Mouse (Mus musculus) liver, embryonic 15.5 days (tissue): ENCODE results near the gene Uvrag. TPM values are rescaled to one million over a fixed set of nuclear protein-coding genes. Genes with fewer than 3 reads are reported as not detected.
A peak's percentile ranks its signal among the peaks of the same experiment; 100 is the strongest.

ENCODE experiments used
- ATAC-seq: fragments of 200-750 bp; cut with Nextera tagmentation; 2 replicates; pipeline ENCODE4 v1.8.0; 2017; ENCODE audit warnings: moderate number of reproducible peaks, mild to moderate bottlenecking, moderate library complexity; ENCODE audit not compliant: insufficient read depth
- H3K27ac ChIP-seq: fragments of 300-500 bp; sonication (generic); replicated peaks from 2 replicates; pipeline ENCODE4 v1.5.1; 2015; ENCODE audit warnings: mild to moderate bottlenecking, inconsistent platforms
- H3K27me3 ChIP-seq: fragments of 300-500 bp; sonication (generic); 2 replicates; pipeline ENCODE4 v1.6.1; 2015; ENCODE audit warnings: mild to moderate bottlenecking, inconsistent platforms
- H3K36me3 ChIP-seq: fragments of 300-500 bp; sonication (generic); replicated peaks from 2 replicates; pipeline ENCODE4 v1.6.1; 2015; ENCODE audit warnings: moderate library complexity, mild to moderate bottlenecking, inconsistent platforms
- H3K4me1 ChIP-seq: fragments of 300-500 bp; sonication (generic); replicated peaks from 2 replicates; pipeline ENCODE4 v1.6.1; 2015; ENCODE audit warnings: inconsistent platforms
- H3K4me2 ChIP-seq: fragments of 300-500 bp; sonication (generic); 2 replicates; pipeline ENCODE4 v1.6.1; 2015; ENCODE audit warnings: moderate library complexity, mild to moderate bottlenecking, inconsistent platforms
- H3K4me3 ChIP-seq: fragments of 300-500 bp; sonication (generic); replicated peaks from 2 replicates; pipeline ENCODE4 v1.5.1; 2015; ENCODE audit warnings: mild to moderate bottlenecking, inconsistent platforms
- H3K9ac ChIP-seq: fragments of 300-500 bp; sonication (generic); 2 replicates; pipeline ENCODE4 v1.6.1; 2015; ENCODE audit warnings: moderate library complexity, mild to moderate bottlenecking, inconsistent platforms
- H3K9me3 ChIP-seq: fragments of 300-500 bp; sonication (generic); replicated peaks from 2 replicates; pipeline ENCODE4 v1.6.1; 2016; ENCODE audit warnings: inconsistent platforms
- WGBS: fragments of 180-500 bp; shearing (Covaris S2); methylation state at CpG from one replicate; pipeline ENCODE4 v1.1.7; 2015; ENCODE audit warnings: mixed read lengths; ENCODE audit not compliant: insufficient replicate concordance; 5-methylcytosine and 5-hydroxymethylcytosine counted together
- polyA plus RNA-seq: library from polyadenylated mRNA; unstranded; fragments of >200 nt; fragmentation: Nextera tagmentation; extraction: Ambion mirVana; gene quantifications from 2 replicates; pipeline ENCODE4 v1.2.1, GENCODE M21; 2015

Uvrag gene
- polyA plus RNA-seq, 1 experiment from 2014 or later: 8.3 TPM

DNA sequence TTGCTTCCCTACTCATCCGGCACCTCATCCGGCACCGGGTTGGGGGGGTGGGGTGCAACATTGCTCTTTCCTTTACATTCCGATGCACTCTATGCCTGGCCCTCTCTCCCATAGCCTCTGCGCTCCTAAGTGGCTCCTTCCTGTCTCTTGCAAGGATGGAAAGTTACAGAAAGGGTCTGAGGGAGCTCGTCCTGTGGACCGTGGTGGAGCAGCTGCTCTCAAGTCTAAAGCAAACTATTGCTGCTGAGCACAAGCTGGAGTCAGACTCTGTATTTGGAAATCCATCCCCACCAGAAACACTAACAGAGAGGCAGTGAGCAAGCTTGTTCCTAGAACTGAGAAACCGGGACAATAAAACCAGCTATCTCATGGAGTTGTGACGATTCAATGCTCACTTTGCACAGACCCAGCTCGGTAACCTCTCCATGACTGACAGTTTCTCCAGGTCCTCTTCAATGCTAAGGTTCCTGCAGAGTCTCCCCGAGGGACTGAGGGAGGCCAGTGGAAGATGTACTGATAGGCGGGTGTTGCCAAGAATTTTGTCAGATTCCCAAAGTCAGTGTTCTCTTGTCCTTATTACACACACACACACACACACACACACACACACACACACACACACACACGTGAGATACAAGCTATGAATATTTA is 975 bp downstream of the Uvrag start:
- under 1% methylated on average over 13 of the region's 13 CpGs for WGBS
- Histone ChIP-seq H3K9ac (peak overlapping the region; percentile 77), H3K4me3 (peak overlapping the region; percentile 86), H3K4me1 (peaks cover 46% of the 10 kb centered on the region), H3K4me2 (peak overlapping the region; percentile 92), H3K27ac (peak overlapping the region; percentile 81), H3K27me3 (no peaks in the 10 kb centered on the region), H3K36me3 (no peaks in the 10 kb centered on the region), H3K9me3 (no peaks in the 10 kb centered on the region)
- no peak for ATAC-seq

DNA sequence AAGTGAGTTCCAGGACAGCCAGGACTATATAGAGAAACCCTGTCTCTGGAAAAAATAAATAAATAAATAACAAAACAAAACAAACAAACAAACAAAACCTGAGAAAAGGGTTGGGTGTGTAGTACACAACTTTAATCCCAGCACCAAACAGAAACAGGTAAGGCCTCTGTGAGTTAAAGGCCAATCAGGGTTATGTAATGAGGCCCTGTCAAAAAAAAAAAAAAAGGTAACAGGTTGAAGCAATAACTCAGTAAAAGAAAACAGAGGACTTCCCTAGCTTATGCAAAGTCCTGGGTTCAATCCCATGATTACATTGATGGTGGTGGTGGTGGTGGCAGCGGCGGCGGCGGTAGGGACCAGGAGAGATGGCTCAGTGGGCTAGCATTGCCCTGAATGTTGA is 3.4 kb downstream of the Uvrag start:
- Histone ChIP-seq H3K27ac (no peak overlapping the region), H3K4me3 (no peak overlapping the region), H3K4me2 (no peak overlapping the region), H3K9ac (no peak overlapping the region), H3K27me3 (no peaks in the 10 kb centered on the region), H3K36me3 (0 out of 2 replicates have a peak, but pooled peaks cover 3% of the 10 kb centered on the region), H3K9me3 (no peaks in the 10 kb centered on the region), H3K4me1 (peaks cover 50% of the 10 kb centered on the region)
- WGBS: 85% methylated on average over 4 of the region's 4 CpGs
- ATAC-seq: no peak

DNA sequence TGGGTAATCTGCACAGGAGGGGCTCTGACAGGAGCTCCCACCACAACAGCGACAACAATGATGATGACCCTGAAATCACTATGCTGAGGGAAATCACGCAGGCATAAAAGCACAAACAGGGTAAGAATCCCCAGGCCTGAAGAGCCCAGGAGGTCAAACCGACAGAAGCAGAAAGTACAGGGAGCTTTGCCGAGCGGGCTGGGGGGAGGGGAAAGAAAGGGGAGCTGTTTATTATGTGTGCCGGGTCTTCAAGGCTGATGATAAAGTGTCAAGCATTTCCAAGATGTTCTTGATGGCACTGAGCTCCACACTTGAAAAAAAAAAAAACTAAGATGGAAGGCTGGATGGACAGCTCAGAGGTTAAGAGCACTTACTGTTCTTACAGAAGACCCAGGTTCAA is 4.2 kb downstream of the Uvrag start:
- Histone ChIP-seq H3K9me3 (no peaks in the 10 kb centered on the region), H3K4me3 (no peak overlapping the region), H3K36me3 (0 out of 2 replicates have a peak, but pooled peaks cover 3% of the 10 kb centered on the region), H3K4me2 (no peak overlapping the region), H3K4me1 (peaks cover 46% of the 10 kb centered on the region), H3K27ac (no peak overlapping the region), H3K27me3 (no peaks in the 10 kb centered on the region), H3K9ac (no peak overlapping the region)
- 68% methylated on average over 6 of the region's 6 CpGs for WGBS
- ATAC-seq: no peak

DNA sequence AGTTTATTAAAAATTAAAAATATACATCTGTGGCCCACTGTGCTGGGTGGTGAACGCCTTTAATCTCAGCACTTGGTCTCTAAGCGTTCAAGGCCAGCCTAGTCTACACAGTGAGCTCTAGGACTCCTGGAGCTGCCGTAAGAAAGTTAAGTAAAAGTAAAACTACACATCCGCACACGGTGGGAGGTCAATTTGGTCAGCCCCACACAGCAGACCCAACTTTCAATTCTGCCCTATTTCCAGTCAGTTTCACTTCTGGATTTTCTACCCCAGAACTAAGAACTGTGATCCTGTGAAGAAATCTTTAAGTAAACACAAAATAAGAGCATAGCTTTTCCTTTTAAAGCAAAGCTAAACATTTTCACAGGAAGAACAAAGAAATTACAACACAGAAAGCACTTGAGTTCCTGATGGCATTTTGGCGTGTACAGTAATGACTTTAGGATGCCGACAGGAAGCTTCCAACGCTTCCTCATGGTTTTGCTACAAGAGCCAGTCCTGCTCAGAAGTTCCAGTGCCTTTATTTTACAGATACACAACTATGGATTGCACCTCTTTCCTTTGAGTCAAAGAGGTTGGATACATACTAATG is 7.0 kb downstream of the Uvrag start:
- H3K4me2 ChIP-seq: no peak overlapping the region; the same call in 1 of the 2 replicates
- 66% methylated on average over 8 of the region's 8 CpGs for WGBS
- H3K9me3 ChIP-seq: no peaks in the 10 kb centered on the region
- peaks cover 43% of the 10 kb centered on the region for H3K4me1 ChIP-seq
- no peak overlapping the region for H3K9ac ChIP-seq
- no peaks in the 10 kb centered on the region for H3K27me3 ChIP-seq
- H3K27ac ChIP-seq: no peak overlapping the region
- H3K36me3 ChIP-seq: 0 out of 2 replicates have a peak, but pooled peaks cover 3% of the 10 kb centered on the region
- ATAC-seq: no peak
- H3K4me3 ChIP-seq: no peak overlapping the region

DNA sequence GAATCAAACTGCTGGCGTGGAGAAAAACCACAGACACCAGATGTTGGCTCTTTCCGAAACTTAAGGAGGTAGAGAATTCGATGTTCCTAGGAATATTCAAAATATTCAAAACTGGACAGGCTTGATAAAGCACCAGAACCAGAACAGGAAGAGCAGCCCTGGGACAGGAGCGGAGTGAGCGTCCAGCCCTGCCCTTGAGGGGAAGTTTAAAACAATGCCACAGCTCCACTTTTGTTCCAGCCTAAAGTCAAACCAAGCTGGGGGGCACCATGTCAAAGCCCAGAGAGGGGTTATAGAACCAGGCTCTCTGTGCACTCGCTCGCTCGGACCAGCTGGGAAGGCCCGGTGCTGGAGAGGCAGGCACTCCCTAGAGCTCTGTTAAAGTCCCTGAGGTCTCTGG is 8.3 kb downstream of the Uvrag start:
- no peaks in the 10 kb centered on the region for H3K27me3 ChIP-seq
- peak overlapping the region; percentile 13; the same call in 1 of the 2 replicates for H3K4me2 ChIP-seq
- peak overlapping the region; percentile 65 for H3K27ac ChIP-seq
- H3K4me3 ChIP-seq: no peak overlapping the region
- H3K9ac ChIP-seq: no peak overlapping the region
- WGBS: 54% methylated on average over 9 of the region's 9 CpGs
- no peak for ATAC-seq
- peaks cover 52% of the 10 kb centered on the region for H3K4me1 ChIP-seq
- 0 out of 2 replicates have a peak, but pooled peaks cover 3% of the 10 kb centered on the region for H3K36me3 ChIP-seq
- H3K9me3 ChIP-seq: no peaks in the 10 kb centered on the region

DNA sequence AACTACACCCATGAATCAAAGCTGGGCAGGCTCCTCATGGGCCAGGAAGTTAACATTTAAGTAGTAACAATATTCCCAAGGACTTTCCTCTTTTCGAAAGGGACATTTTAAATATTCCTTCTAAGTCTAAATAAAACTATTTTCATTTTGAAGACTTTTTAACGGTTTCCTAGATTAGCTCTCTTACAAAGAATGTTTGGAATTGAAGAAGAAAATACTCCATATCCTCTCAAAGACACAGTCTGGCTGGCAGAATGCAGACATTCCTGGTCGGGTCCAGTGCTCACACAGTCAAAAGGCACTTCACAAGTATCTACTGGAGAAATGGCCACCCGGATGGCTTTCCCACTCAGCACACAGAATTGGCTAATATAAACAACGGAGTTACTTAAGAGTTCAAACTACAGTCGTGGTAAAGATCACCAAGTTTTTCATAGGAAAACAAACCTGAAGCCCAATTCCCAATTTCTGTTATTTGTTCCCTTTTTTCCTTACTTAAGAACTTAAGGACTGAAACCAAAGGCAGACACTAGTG is 9.1 kb downstream of the Uvrag start:
- peaks cover 54% of the 10 kb centered on the region for H3K4me1 ChIP-seq
- H3K36me3 ChIP-seq: 0 out of 2 replicates have a peak, but pooled peaks cover 3% of the 10 kb centered on the region
- H3K4me3 ChIP-seq: no peak overlapping the region
- H3K27ac ChIP-seq: peak overlapping the region; percentile 65
- H3K4me2 ChIP-seq: no peak overlapping the region
- H3K9me3 ChIP-seq: no peaks in the 10 kb centered on the region
- no peaks in the 10 kb centered on the region for H3K27me3 ChIP-seq
- ATAC-seq: no peak
- 47% methylated on average over 6 of the region's 6 CpGs for WGBS
- no peak overlapping the region for H3K9ac ChIP-seq

DNA sequence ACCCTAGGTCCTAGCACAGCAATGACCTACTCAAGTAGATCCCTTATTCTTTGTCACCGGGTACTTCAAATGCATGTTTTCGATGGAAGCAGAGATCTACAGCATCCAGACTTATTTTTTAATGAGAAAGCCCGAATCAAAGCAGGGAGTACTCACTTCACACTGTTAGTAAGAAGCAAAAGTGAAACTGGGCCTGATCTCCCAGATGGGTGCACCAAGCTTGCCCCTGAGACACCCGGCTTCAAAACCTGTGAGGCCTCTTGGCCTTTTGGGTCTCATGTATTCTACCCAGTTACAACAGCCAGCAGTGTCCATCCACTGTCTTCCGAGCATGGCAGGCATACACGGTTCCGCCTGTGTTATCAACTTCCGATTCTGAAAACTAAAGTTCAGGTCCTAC is 12.0 kb downstream of the Uvrag start:
- no peaks in the 10 kb centered on the region for H3K9me3 ChIP-seq
- no peak overlapping the region for H3K4me3 ChIP-seq
- 62% methylated on average over 8 of the region's 8 CpGs for WGBS
- H3K9ac ChIP-seq: no peak overlapping the region
- no peak overlapping the region for H3K27ac ChIP-seq
- no peak overlapping the region for H3K4me2 ChIP-seq
- no peaks in the 10 kb centered on the region for H3K27me3 ChIP-seq
- no peak for ATAC-seq
- H3K4me1 ChIP-seq: peaks cover 46% of the 10 kb centered on the region
- H3K36me3 ChIP-seq: 0 out of 2 replicates have a peak, but pooled peaks cover 9% of the 10 kb centered on the region

DNA sequence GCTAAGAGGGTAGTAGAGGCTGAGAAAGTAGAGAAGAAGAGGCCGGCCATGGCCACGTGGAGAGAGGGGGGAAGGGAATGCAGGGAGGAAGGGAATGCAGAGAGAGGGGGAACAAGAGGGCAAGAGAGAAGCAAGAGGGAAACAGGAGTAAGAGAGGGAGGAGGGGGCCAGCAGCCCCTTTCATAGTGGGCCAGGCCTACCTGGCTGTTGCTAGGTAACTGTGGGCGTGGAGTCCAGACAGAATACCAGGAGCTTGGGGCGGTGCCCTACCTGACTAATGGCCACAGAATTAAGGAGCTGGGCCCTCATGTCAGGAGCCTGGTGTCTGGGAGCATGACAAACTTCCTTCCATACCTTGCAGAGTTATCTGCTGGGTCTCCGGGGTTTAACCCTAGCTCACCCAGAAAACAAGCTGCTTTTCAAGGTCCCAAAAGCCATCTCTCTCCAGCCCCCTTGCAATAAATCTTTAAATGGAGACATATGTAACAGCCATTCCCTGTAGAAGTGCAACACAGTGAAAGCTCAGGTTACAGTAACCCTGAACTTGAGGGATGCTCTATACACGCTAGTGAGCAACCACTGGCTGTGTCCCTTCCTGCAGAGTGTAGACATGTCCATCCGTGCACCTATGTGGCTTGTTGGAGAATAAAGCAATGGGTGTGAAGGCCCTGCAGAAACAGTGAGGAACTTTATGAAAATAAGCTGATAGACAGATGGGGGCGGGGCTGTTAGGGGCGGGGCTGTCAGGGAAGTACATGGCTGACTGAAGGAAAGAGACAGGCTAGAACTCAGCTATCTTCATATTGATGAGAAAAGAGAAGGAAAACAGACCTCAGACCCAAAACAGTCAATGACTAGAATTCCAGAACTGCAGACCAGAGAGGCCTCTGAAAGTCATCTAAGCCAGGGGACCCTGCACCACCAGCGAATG is 12.7 kb downstream of the Uvrag start:
- Histone ChIP-seq H3K4me3 (no peak overlapping the region), H3K4me2 (no peak overlapping the region), H3K36me3 (0 out of 2 replicates have a peak, but pooled peaks cover 9% of the 10 kb centered on the region), H3K27me3 (no peaks in the 10 kb centered on the region), H3K9me3 (no peaks in the 10 kb centered on the region), H3K4me1 (peaks cover 43% of the 10 kb centered on the region), H3K9ac (no peak overlapping the region), H3K27ac (no peak overlapping the region)
- WGBS: 42% methylated on average over 10 of the region's 10 CpGs
- no peak for ATAC-seq

DNA sequence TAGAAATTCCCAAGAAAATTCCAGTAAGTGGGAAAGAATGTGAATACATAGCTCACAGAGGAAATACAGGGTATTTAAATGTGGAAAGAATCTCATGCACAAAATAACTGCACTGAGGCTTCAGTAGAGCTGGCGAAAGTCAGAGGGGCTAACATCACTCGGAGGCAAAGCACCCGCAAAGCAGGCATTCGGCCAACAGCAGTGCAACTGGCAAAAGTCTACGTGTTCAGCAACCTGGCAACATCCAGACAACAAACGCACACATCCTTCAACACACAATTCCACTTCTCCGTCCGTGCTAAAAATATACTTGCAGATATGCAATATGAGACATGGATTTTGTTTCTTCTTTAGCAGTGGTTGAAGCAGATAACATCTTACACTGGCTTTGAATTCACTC is 14.9 kb downstream of the Uvrag start:
- Histone ChIP-seq H3K4me1 (peaks cover 45% of the 10 kb centered on the region), H3K9me3 (no peaks in the 10 kb centered on the region), H3K4me3 (no peak overlapping the region), H3K27me3 (no peaks in the 10 kb centered on the region), H3K9ac (no peak overlapping the region), H3K4me2 (no peak overlapping the region), H3K27ac (no peak overlapping the region), H3K36me3 (0 out of 2 replicates have a peak, but pooled peaks cover 9% of the 10 kb centered on the region)
- no peak for ATAC-seq
- 70% methylated on average over 8 of the region's 8 CpGs for WGBS

DNA sequence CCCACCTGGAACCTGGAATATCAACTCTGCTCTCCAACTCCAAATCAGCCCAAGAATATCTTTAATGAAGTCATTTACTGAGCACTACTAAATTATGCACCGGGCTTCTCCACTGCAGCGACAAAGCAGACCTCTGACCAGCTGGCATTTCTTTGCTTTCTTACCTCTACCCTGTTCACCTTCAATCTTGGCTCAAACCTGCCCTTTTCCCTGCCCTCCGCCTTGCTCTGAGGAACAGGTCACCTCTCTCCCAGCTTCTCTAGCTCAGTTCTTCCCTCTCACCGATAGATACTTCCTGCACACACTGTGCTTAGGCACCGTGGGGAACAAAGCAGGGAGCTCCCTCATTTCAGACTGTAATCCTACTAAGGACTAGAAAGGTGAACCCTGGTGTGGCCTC is 18.3 kb downstream of the Uvrag start:
- no peak for ATAC-seq
- no peak overlapping the region for H3K4me2 ChIP-seq
- no peak overlapping the region for H3K4me3 ChIP-seq
- H3K27ac ChIP-seq: 0 out of 2 replicates have a peak overlapping the region, but pooled peaks have one; percentile 14
- 0 out of 2 replicates have a peak, but pooled peaks cover 9% of the 10 kb centered on the region for H3K36me3 ChIP-seq
- H3K27me3 ChIP-seq: no peaks in the 10 kb centered on the region
- H3K4me1 ChIP-seq: peaks cover 31% of the 10 kb centered on the region
- WGBS: 46% methylated on average over 5 of the region's 5 CpGs
- no peak overlapping the region for H3K9ac ChIP-seq
- no peaks in the 10 kb centered on the region for H3K9me3 ChIP-seq
